Mouse (Mus musculus) forebrain, embryonic 14.5 days (tissue): ENCODE measurements around the gene Lsamp. TPM values are rescaled to one million over a fixed set of nuclear protein-coding genes. Genes with fewer than 3 reads are reported as not detected.

ENCODE experiments used
- ATAC-seq: fragments of 200-750 bp; cut with Nextera tagmentation; 2 replicates; pipeline ENCODE4 v1.8.0; 2017; ENCODE audit warnings: mild to moderate bottlenecking, moderate library complexity
- DNase-seq: peaks from one replicate; pipeline ENCODE4 v3.0.0-alpha.2; 2015; ENCODE audit warnings: low spot score
- H3K27ac ChIP-seq: fragments of 300-500 bp; sonication (generic); 2 replicates; pipeline ENCODE4 v1.5.1; 2014; ENCODE audit warnings: low read depth, mild to moderate bottlenecking, control low read depth, low read length, moderate library complexity
- H3K27me3 ChIP-seq: fragments of 300-500 bp; sonication (generic); replicated peaks from 2 replicates; pipeline ENCODE4 v1.6.1; 2014; ENCODE audit warnings: low read length, control low read depth, mixed read lengths; ENCODE audit not compliant: control insufficient read depth, insufficient read depth
- H3K36me3 ChIP-seq: fragments of 300-500 bp; sonication (generic); 2 replicates; pipeline ENCODE4 v1.6.1; 2014; ENCODE audit warnings: low read length, control low read depth; ENCODE audit not compliant: control insufficient read depth, insufficient read depth
- H3K4me1 ChIP-seq: fragments of 300-500 bp; sonication (generic); 2 replicates; pipeline ENCODE4 v1.6.1; 2014; ENCODE audit warnings: antibody characterized with exemption, low read length, control low read depth; ENCODE audit not compliant: control insufficient read depth, insufficient read depth
- H3K4me2 ChIP-seq: fragments of 300-500 bp; sonication (generic); 2 replicates; pipeline ENCODE4 v1.6.1; 2014; ENCODE audit warnings: mild to moderate bottlenecking, control low read depth, low read length
- H3K4me3 ChIP-seq: fragments of 300-500 bp; sonication (generic); 2 replicates; pipeline ENCODE4 v1.5.1; 2014; ENCODE audit warnings: low read depth, low read length, control low read depth
- H3K9ac ChIP-seq: fragments of 300-500 bp; sonication (generic); 2 replicates; pipeline ENCODE4 v1.6.1; 2014; ENCODE audit warnings: mild to moderate bottlenecking, low read length, control low read depth, moderate library complexity
- H3K9me3 ChIP-seq: fragments of 300-500 bp; sonication (generic); replicated peaks from 2 replicates; pipeline ENCODE4 v1.6.1; 2016; ENCODE audit warnings: low read length, control low read depth, mixed read lengths; ENCODE audit not compliant: control insufficient read depth
- WGBS: fragments of 180-500 bp; shearing (Covaris S2); extraction: QIAGEN DNeasy Blood & Tissue Kit; methylation state at CpG from one replicate; pipeline ENCODE4 v1.1.7; 2014; 5-methylcytosine and 5-hydroxymethylcytosine counted together
- polyA plus RNA-seq: library from polyadenylated mRNA; unstranded; fragments of >200 nt; fragmentation: Nextera tagmentation; extraction: Ambion mirVana; gene quantifications from 2 replicates; pipeline ENCODE4 v1.2.1, GENCODE M21; 2014

Lsamp gene
- polyA plus RNA-seq, 1 experiment from 2014 or later = 19.0 TPM

GRCm38 (mm10) chr16:40036719-40037118 lies 52.6 kb downstream of the Lsamp start:
- H3K9me3 ChIP-seq = no peaks in the 10 kb centered on the region
- no peak for DNase-seq
- H3K27me3 ChIP-seq = no peaks in the 10 kb centered on the region
- no peak for ATAC-seq
- no peak overlapping the region for H3K9ac ChIP-seq
- H3K4me1 ChIP-seq = no peaks in the 10 kb centered on the region
- H3K27ac ChIP-seq = no peak overlapping the region
- no peak overlapping the region for H3K4me2 ChIP-seq
- H3K4me3 ChIP-seq = no peak overlapping the region
- 90% methylated on average over 1 of the region's 1 CpGs for WGBS
- H3K36me3 ChIP-seq = no peaks in the 10 kb centered on the region

- Histone ChIP-seq H3K4me3 (no peak overlapping the region), H3K9ac (no peak overlapping the region), H3K4me1 (no peaks in the 10 kb centered on the region), H3K4me2 (no peak overlapping the region), H3K27me3 (no peaks in the 10 kb centered on the region), H3K27ac (no peak overlapping the region), H3K36me3 (no peaks in the 10 kb centered on the region), H3K9me3 (no peaks in the 10 kb centered on the region)
- peak; percentile 48 for DNase-seq
- 34% methylated on average over 2 of the region's 2 CpGs for WGBS
- no peak for ATAC-seq
Measured at GRCm38 (mm10) chr16:40059546-40059945, 75.4 kb downstream of the Lsamp start.

- WGBS = 78% methylated on average over 1 of the region's 1 CpGs
- Histone ChIP-seq H3K36me3 (no peaks in the 10 kb centered on the region), H3K27ac (no peak overlapping the region), H3K9me3 (no peaks in the 10 kb centered on the region), H3K4me2 (no peak overlapping the region), H3K9ac (no peak overlapping the region), H3K4me3 (no peak overlapping the region), H3K4me1 (no peaks in the 10 kb centered on the region), H3K27me3 (no peaks in the 10 kb centered on the region)
- ATAC-seq (no peak), DNase-seq (peak; percentile 19)
Measured at GRCm38 (mm10) chr16:40059968-40060367, 75.8 kb downstream of the Lsamp start.

DNA sequence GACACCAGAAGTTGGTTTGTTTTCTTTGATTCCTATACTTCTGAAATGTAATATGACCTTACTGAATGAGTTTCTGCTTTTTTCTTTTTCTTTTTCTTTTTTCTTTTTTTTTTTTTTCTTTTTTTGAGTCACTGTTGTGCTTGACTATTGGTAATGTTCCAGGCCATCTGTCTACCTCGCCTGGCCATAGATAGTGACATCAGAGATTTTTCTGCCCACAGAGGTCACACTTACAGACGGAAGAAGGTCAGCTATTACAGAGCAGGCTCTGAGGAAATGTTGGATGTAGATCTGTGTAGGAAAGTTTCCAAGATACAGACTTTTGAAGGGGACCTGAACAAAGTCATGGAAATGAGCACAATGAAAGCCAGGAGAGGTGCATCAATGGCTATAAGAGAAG lies 76.3 kb downstream of the Lsamp start:
- no peak for DNase-seq

DNA sequence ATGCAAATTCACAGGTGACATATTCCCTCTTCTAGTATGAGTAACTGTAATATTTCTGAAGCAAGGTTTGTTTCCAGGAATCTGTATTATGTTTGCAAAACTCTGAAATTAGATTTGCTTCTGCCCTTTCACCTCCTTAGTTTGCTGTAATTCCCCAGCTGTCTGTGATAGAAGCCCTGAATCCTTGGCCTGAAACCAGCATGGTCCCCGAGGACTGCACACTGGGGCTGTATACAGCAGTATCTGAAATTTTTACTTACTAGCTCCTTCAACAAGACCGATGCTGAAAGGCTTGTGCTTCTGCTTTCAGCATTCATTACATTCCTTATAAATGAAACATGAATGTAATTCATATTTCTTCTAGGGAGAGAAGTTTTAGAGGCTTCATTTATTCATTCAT lies 91.4 kb downstream of the Lsamp start:
- no peak overlapping the region for H3K9ac ChIP-seq
- no peak overlapping the region for H3K27ac ChIP-seq
- no peak overlapping the region for H3K4me2 ChIP-seq
- DNase-seq = no peak
- no peaks in the 10 kb centered on the region for H3K4me1 ChIP-seq
- no peaks in the 10 kb centered on the region for H3K27me3 ChIP-seq
- WGBS = 82% methylated on average over 2 of the region's 2 CpGs
- H3K4me3 ChIP-seq = no peak overlapping the region
- H3K36me3 ChIP-seq = no peaks in the 10 kb centered on the region
- H3K9me3 ChIP-seq = no peaks in the 10 kb centered on the region
- no peak for ATAC-seq

More for the DNA sequence above, 76.3 kb downstream of the Lsamp start:
- Histone ChIP-seq H3K27me3 (no peaks in the 10 kb centered on the region), H3K9ac (no peak overlapping the region), H3K27ac (no peak overlapping the region), H3K4me1 (no peaks in the 10 kb centered on the region), H3K4me2 (no peak overlapping the region), H3K4me3 (no peak overlapping the region), H3K9me3 (no peaks in the 10 kb centered on the region), H3K36me3 (no peaks in the 10 kb centered on the region)
- 65% methylated on average over 2 of the region's 2 CpGs for WGBS
- ATAC-seq = no peak

DNA sequence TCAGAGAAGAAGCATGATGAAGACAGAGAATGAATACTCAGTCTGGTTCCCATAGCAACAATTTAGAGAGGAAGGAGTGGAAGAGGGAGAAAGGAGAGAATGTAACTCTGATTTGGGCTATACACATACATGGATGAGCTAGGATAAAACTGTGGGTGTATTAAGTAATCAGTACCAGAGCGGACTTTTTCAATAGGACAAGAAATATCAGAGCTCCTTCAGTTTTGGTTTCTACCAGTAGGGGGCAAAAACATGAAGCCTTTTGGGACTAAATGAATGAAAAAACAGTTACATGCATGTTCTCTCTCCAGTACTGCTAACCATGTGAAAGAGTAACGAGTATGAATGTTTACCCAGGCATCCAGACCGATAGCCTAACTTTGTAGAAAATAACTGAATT lies 96.1 kb downstream of the Lsamp start:
- Histone ChIP-seq H3K4me2 (no peak overlapping the region), H3K36me3 (no peaks in the 10 kb centered on the region), H3K9ac (no peak overlapping the region), H3K9me3 (no peaks in the 10 kb centered on the region), H3K4me1 (no peaks in the 10 kb centered on the region), H3K27ac (no peak overlapping the region), H3K4me3 (no peak overlapping the region), H3K27me3 (no peaks in the 10 kb centered on the region)
- ATAC-seq = peak; percentile 40; the same call in 1 of the 2 replicates
- DNase-seq = peak; percentile 63
- WGBS = 68% methylated on average over 3 of the region's 3 CpGs

- H3K4me3 ChIP-seq = no peak overlapping the region
- 24% methylated on average over 4 of the region's 4 CpGs for WGBS
- H3K4me1 ChIP-seq = no peaks in the 10 kb centered on the region
- no peaks in the 10 kb centered on the region for H3K27me3 ChIP-seq
- H3K36me3 ChIP-seq = no peaks in the 10 kb centered on the region
- H3K9ac ChIP-seq = no peak overlapping the region
- ATAC-seq = peak; percentile 55; the same call in 1 of the 2 replicates
- H3K4me2 ChIP-seq = no peak overlapping the region
- H3K9me3 ChIP-seq = no peaks in the 10 kb centered on the region
- H3K27ac ChIP-seq = no peak overlapping the region
- peak; percentile 44 for DNase-seq
Measured at GRCm38 (mm10) chr16:40104329-40104728, 120.2 kb downstream of the Lsamp start.

DNA sequence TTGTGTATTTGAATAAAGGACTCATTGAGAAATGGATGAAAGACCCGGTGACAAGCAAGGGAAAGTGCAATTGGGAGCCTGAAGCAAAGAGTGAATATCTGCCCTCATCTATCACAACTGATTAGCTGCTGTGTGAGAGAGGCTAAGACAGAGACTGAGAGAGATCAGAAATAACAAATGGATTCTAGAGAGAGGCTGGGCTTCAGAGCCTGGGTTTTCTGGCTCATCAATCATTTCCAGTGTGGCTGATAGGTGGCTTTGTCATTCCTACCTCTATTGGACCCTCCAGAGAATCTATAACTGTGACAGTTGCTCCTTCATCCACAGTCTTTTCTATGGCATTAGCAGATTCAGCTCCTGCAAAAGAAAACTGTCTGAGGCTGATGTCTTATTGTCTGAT lies 198.8 kb downstream of the Lsamp start:
- 23% methylated on average over 1 of the region's 1 CpGs for WGBS
- DNase-seq (no peak), ATAC-seq (no peak)
- Histone ChIP-seq H3K36me3 (no peaks in the 10 kb centered on the region), H3K4me3 (no peak overlapping the region), H3K4me1 (no peaks in the 10 kb centered on the region), H3K27ac (no peak overlapping the region), H3K4me2 (no peak overlapping the region), H3K9ac (no peak overlapping the region), H3K9me3 (no peaks in the 10 kb centered on the region), H3K27me3 (no peaks in the 10 kb centered on the region)

DNA sequence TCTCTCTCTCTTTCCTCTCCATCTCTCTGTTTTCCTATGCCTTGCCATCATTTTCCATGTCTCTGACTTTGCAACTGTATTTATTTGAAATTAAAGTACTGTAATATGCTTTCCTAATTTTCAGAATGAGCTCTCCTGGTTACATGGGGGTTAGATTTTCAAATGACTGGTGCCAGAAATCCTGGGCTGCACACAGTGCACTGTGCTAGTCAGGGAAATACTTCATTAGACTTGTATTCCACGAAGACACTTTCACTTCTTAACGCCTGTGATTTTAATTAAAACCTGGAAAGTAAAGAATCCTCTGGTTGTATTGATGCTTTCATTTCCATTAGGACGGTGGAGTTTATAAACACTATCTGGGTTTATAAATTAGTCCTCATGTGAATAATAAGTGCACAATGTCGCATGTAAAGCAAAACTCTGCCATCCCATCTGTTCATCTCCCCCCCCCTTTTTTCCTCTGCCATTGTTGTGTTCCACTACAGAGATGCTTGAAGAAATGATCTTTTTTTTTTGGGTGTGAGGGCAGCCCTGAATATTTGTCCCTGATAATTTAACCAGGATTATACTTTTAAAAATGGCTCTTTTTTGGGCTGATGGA lies 203.9 kb downstream of the Lsamp start:
- 39% methylated on average over 4 of the region's 4 CpGs for WGBS
- no peaks in the 10 kb centered on the region for H3K4me1 ChIP-seq
- H3K4me2 ChIP-seq = no peak overlapping the region
- H3K4me3 ChIP-seq = no peak overlapping the region
- H3K9ac ChIP-seq = no peak overlapping the region
- H3K27me3 ChIP-seq = no peaks in the 10 kb centered on the region
- H3K27ac ChIP-seq = no peak overlapping the region
- H3K9me3 ChIP-seq = no peaks in the 10 kb centered on the region
- DNase-seq (peak; percentile 19), ATAC-seq (no peak; the same call in 1 of the 2 replicates)
- no peaks in the 10 kb centered on the region for H3K36me3 ChIP-seq
